Mouse (Mus musculus) forebrain, embryonic 10.5 days (tissue): Measurements from ENCODE around the gene Syce3. TPM values are rescaled to one million over a fixed set of nuclear protein-coding genes. Genes with fewer than 3 reads are reported as not detected.

Source experiments
- DNase-seq: peaks from one replicate; pipeline ENCODE4 v3.0.0-alpha.2; 2017; ENCODE audit warnings: low spot score; ENCODE audit errors: extremely low spot score
- H3K27ac ChIP-seq: fragments of 300-500 bp; sonication (generic); 2 replicates; pipeline ENCODE4 v1.5.1; 2016; ENCODE audit warnings: mild to moderate bottlenecking
- H3K27me3 ChIP-seq: fragments of 300-500 bp; sonication (generic); 2 replicates; pipeline ENCODE4 v1.6.1; 2016; ENCODE audit warnings: mild to moderate bottlenecking; ENCODE audit not compliant: poor library complexity, severe bottlenecking
- H3K36me3 ChIP-seq: fragments of 300-500 bp; sonication (generic); replicated peaks from 2 replicates; pipeline ENCODE4 v1.6.1; 2016; ENCODE audit warnings: mild to moderate bottlenecking, moderate library complexity
- H3K4me1 ChIP-seq: fragments of 300-500 bp; sonication (generic); 2 replicates; pipeline ENCODE4 v1.6.1; 2016
- H3K4me3 ChIP-seq: fragments of 300-500 bp; sonication (generic); 2 replicates; pipeline ENCODE4 v1.5.1; 2016; ENCODE audit warnings: mild to moderate bottlenecking, moderate library complexity
- H3K9me3 ChIP-seq: fragments of 300-500 bp; sonication (generic); 2 replicates; pipeline ENCODE4 v1.6.1; 2016; ENCODE audit warnings: mild to moderate bottlenecking, moderate library complexity
- WGBS: fragments of 180-500 bp; shearing (Covaris S2); methylation state at CpG from one replicate; pipeline ENCODE4 v1.1.7; 2016; 5-methylcytosine and 5-hydroxymethylcytosine counted together
- polyA plus RNA-seq: library from polyadenylated mRNA; unstranded; fragments of >200 nt; fragmentation: Nextera tagmentation; extraction: Ambion mirVana; gene quantifications from 2 replicates; pipeline ENCODE4 v1.2.1, GENCODE M21; 2016

Gene Syce3
- polyA plus RNA-seq, 1 experiment from 2014 or later: not detected

DNA sequence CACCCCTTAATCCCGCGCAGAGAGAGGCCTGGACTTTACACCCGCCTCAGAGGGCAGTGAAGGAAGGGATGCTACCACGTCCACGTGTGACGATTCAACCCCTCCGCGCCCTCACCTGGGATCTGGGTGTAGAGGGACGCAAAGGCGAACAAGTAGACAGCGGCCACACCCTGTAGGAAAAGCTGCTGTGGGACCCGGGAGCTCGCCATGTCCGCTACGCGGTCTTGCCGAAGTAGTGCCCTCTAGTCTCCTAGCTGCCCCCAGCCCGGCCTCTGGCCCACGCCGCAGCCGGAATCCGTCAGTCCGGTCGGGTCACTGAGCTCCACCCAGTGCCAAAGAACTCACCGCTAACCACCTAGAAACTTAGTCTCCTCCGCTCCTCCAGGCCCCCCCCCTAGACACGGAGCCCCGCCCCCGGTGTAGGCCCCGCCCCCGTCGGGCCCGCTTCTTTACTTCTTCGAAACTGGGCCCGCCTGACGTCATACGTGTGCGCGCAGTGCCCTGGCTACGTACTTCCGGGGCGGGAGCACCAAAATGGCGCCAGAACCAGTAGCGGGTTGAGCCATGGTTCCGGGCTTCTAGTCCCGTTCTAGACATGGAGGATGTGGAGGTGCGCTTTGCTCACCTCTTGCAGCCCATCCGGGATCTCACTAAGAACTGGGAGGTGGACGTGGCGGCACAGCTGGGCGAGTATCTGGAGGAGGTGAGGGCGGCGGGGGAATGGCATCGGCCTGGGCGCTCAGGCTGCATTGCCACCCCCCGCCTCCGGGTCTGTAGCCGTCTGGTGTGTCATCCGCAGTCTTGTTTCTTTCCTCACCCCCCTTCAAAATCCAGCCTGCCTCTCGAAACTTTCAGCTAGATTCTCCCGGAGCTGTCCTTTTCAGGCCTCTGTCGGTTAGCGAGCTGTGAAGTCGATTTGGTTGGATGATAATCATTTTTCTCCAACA lies 54.8 kb downstream of the Syce3 start, which contains the start of the genes Lmf2 and Ncaph2:
TSS of gene Lmf2 (minus strand) at position 419 of the 947 bp plus-strand sequence.
TSS of gene Ncaph2 (plus strand) at position 479 of the 947 bp plus-strand sequence.
- H3K27me3 ChIP-seq: no peaks in the 10 kb centered on the region

DNA sequence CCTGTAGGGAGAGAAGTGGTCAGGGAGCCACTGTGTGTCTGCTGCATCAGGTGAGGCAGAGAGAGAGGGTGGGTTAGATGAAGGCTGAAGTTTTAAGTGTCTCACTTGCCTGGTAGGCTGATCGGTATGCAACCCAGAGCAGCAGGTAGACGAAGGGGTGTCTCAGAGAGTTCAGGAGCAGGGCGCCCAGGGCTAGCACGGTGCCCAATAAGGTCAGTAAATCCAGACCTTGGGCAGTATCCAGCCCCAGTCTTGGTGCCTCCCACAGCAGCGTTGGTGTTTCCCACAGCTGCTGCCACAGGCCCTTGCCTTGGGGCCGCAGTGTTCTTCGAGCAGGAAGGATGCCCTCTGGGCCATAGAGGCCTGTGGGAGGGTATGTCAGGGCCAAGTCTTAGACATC lies 55.8 kb downstream of the Syce3 start:
- WGBS: 86% methylated on average over 7 of the region's 7 CpGs
- H3K9me3 ChIP-seq: no peaks in the 10 kb centered on the region
- H3K4me3 ChIP-seq: peak overlapping the region; percentile 69
- peaks cover 63% of the 10 kb centered on the region for H3K36me3 ChIP-seq
- H3K4me1 ChIP-seq: peaks cover 35% of the 10 kb centered on the region
- no peak for DNase-seq
- H3K27ac ChIP-seq: peak overlapping the region; percentile 95
- no peaks in the 10 kb centered on the region for H3K27me3 ChIP-seq

More for the DNA sequence above, 54.8 kb downstream of the Syce3 start, which contains the start of the genes Lmf2 and Ncaph2:
- Histone ChIP-seq H3K9me3 (no peaks in the 10 kb centered on the region), H3K4me1 (peaks cover 35% of the 10 kb centered on the region), H3K36me3 (peaks cover 64% of the 10 kb centered on the region), H3K27ac (peak within 1 kb of the TSS; percentile 95), H3K4me3 (peak within 1 kb of the TSS; percentile 69)
- peak; percentile 98 for DNase-seq
- WGBS: under 1% methylated on average over 64 of the region's 64 CpGs

DNA sequence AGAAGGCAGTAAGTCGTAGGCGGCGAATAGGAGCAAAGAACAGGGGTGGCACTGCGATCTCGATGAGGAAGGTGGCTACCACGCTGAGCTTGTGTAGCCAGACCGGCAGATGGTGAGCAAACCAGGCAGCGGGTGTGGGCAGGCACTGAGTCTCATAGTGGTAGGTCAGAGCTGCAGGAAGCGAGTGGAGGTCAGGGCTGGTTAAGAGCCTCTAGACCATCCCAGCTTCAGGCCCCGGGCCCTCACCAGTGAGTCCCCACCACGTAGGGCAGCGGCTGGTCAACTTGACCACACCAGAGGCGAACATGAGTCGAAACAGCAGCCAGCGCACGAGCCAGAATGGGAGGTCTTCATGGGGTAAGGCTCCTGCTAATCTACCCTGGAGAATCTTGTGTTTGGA lies 56.5 kb downstream of the Syce3 start:
- peaks cover 35% of the 10 kb centered on the region for H3K4me1 ChIP-seq
- 96% methylated on average over 16 of the region's 16 CpGs for WGBS
- H3K4me3 ChIP-seq: peak overlapping the region; percentile 69

DNA sequence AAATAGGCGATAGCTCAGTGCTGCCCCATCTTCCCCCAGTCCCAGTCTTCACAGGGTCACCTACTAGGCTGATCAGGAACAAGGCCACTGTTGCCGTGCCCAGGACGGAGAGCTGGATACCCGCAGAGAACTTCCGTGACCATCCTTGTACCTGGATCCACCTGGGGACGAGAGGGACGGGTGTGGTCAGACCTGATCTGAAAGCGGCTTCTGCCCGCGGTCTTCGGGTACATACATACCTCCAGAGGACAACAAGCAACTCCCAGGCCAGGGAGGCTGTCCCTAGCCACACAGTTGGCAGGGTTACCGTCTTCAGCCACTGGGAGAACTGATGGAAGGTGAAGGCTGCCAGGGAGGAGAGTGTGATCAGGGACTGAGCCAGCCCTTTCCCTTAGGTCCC lies 57.5 kb downstream of the Syce3 start:
- WGBS: 94% methylated on average over 12 of the region's 12 CpGs
- Histone ChIP-seq H3K36me3 (peaks cover 51% of the 10 kb centered on the region), H3K27ac (no peak overlapping the region), H3K27me3 (no peaks in the 10 kb centered on the region), H3K4me1 (peaks cover 30% of the 10 kb centered on the region), H3K9me3 (no peaks in the 10 kb centered on the region), H3K4me3 (no peak overlapping the region)
- no peak for DNase-seq

More for the DNA sequence above, 56.5 kb downstream of the Syce3 start:
- Histone ChIP-seq H3K27me3 (no peaks in the 10 kb centered on the region), H3K36me3 (peaks cover 58% of the 10 kb centered on the region), H3K27ac (peak overlapping the region; percentile 95; the same call in 1 of the 2 replicates), H3K9me3 (no peaks in the 10 kb centered on the region)
- no peak for DNase-seq

DNA sequence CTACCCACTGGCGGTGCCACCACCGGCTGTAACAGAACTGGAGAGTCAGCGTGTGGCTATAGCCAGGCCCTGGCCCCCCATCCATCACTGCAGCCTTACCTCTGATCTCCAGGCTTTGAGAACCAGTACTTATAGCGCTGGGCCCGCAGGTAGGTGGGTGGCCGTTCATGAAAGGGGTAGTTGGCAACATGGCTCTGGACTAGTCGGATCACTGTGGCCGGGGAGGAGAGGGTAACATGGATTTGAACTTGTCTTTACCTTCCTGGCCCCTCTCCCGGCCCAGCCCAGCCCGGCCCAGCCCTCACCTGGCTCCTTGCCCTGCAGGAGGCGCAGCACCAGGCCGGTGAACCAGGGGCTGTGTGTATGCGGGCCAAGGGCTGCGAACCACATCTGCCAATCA lies 58.2 kb downstream of the Syce3 start:
- peaks cover 49% of the 10 kb centered on the region for H3K36me3 ChIP-seq
- no peaks in the 10 kb centered on the region for H3K27me3 ChIP-seq
- H3K4me3 ChIP-seq: no peak overlapping the region
- H3K27ac ChIP-seq: no peak overlapping the region
- 97% methylated on average over 14 of the region's 14 CpGs for WGBS
- DNase-seq: no peak
- H3K4me1 ChIP-seq: peaks cover 22% of the 10 kb centered on the region
- no peaks in the 10 kb centered on the region for H3K9me3 ChIP-seq

DNA sequence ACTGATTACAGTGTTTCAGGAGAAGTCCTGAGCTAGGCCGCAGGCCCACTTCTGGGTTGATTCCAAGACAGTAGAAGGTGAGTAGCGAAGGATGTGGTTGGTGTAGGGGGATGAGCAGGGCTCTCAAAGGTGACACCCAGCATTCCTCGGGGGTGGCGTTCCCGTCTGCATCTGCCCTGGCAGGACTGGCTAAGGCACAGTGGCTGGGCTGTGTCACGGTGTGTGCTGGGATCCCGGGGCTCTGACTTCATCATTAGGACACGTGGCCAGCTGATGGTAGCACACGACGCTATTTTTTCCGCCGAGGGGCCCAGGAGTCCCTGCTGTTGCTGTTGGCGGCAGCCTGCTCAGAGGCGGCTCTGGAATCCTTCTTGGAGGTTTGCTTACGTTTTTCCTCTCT lies 59.0 kb downstream of the Syce3 start:
- Histone ChIP-seq H3K4me1 (peaks cover 18% of the 10 kb centered on the region), H3K27me3 (no peaks in the 10 kb centered on the region), H3K4me3 (no peak overlapping the region), H3K9me3 (no peaks in the 10 kb centered on the region), H3K36me3 (peaks cover 49% of the 10 kb centered on the region), H3K27ac (no peak overlapping the region)
- 90% methylated on average over 15 of the region's 15 CpGs for WGBS
- no peak for DNase-seq

DNA sequence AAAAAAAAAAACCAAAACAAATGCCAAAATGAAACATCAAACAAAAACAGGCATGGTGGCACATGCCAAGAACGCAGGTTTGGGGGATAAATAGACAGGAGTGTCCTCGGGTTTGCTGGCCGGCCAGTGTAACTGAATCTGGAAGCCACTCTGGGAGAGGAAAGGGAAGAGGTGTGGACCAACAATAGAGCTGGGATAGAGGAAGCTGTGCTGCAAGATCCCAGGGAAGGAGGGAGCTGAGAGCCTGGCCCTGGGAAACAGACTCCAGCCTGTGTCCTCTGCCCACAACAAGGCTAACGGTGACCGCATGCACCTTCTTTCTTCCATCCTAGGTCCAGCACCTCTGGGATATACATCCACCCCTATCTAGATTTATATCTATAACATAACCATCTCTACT lies 59.9 kb downstream of the Syce3 start:
- H3K4me1 ChIP-seq: peaks cover 18% of the 10 kb centered on the region
- 91% methylated on average over 5 of the region's 5 CpGs for WGBS

DNA sequence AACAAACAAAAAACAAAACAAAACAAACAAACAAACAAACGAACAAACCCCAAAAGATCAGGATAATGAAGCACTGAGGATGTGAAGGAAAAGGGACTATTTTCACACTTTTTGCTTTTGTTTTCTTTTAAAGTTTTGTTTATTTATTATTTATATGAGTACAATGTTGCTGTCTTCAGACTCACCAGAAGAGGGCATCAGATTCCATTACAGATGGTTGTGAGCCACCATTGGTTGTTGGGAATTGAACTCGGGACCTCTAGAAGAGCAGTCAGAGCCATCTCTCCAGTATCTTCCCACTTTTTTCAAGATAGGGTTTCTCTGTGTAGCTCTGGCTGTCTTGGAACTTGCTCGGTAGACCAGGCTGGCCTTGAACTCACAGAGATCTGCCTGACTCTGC lies 67.0 kb downstream of the Syce3 start:
- Histone ChIP-seq H3K4me3 (no peak overlapping the region), H3K4me1 (no peaks in the 10 kb centered on the region), H3K36me3 (no peaks in the 10 kb centered on the region), H3K27ac (no peak overlapping the region), H3K27me3 (no peaks in the 10 kb centered on the region), H3K9me3 (no peaks in the 10 kb centered on the region)
- DNase-seq: no peak
- 93% methylated on average over 3 of the region's 3 CpGs for WGBS

More for the DNA sequence above, 59.9 kb downstream of the Syce3 start:
- H3K4me3 ChIP-seq: no peak overlapping the region
- no peak for DNase-seq
- no peaks in the 10 kb centered on the region for H3K27me3 ChIP-seq
- no peaks in the 10 kb centered on the region for H3K9me3 ChIP-seq
- H3K36me3 ChIP-seq: peaks cover 49% of the 10 kb centered on the region
- H3K27ac ChIP-seq: no peak overlapping the region

DNA sequence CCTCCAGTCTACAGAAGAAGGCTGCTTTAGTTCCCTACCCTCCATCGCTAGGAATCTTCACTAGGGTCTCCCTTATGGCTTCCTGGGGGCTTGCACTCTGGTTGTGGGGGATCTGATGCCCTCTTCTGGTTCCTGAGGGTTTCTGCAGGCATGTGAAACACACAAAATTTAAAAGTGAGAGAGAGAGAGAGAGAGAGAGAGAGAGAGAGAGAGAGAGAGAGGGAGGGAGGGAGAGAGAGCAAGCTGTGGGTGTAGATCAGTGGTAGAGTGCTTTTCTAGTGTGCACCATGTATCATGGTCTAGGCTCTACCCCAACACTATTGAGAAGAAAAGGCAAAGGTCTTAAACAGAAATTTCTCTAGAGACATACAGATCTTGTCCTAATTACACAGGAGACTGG lies 68.6 kb downstream of the Syce3 start:
- WGBS: 51% methylated on average over 1 of the region's 1 CpGs
- H3K9me3 ChIP-seq: no peaks in the 10 kb centered on the region
- DNase-seq: no peak
- H3K36me3 ChIP-seq: no peaks in the 10 kb centered on the region
- no peak overlapping the region for H3K4me3 ChIP-seq
- H3K27me3 ChIP-seq: no peaks in the 10 kb centered on the region
- no peaks in the 10 kb centered on the region for H3K4me1 ChIP-seq
- no peak overlapping the region for H3K27ac ChIP-seq

Other genes with a start within 250 kb of the Syce3 start
- 144 and 155 TPM in 2 replicates for gene Plxnb2, start 229.7 kb downstream of the Syce3 start, polyA plus RNA-seq
- gene Dennd6b, start 214.0 kb downstream of the Syce3 start, polyA plus RNA-seq: 26.4 and 27.7 TPM in 2 replicates
- gene Ppp6r2, start 198.9 kb downstream of the Syce3 start, polyA plus RNA-seq: 24.2 and 28.8 TPM in 2 replicates
- gene Sbf1, start 95.2 kb downstream of the Syce3 start, polyA plus RNA-seq: 80.7 and 84.9 TPM in 2 replicates
- 0.17 and 0.23 TPM in 2 replicates for gene Adm2, start 87.8 kb downstream of the Syce3 start, polyA plus RNA-seq
- gene Miox, start 76.1 kb downstream of the Syce3 start, polyA plus RNA-seq: not detected in 2 replicates
- gene Lmf2, start 54.8 kb downstream of the Syce3 start, polyA plus RNA-seq: 48.6 and 50.0 TPM in 2 replicates
- gene Ncaph2, start 54.8 kb downstream of the Syce3 start, polyA plus RNA-seq: 202 and 208 TPM in 2 replicates
- gene Sco2, start 36.7 kb downstream of the Syce3 start, polyA plus RNA-seq: 6.6 and 7.2 TPM in 2 replicates
- gene Tymp, start 33.5 kb downstream of the Syce3 start, polyA plus RNA-seq: 1.2 and 1.4 TPM in 2 replicates
- gene Odf3b, start 31.2 kb downstream of the Syce3 start, polyA plus RNA-seq: 0.38 and 0.46 TPM in 2 replicates
- gene Klhdc7b, start 25.6 kb downstream of the Syce3 start, polyA plus RNA-seq: 0.04 TPM in 1 of 2 replicates, not detected in the other
- gene Cpt1b, start 15.4 kb upstream of the Syce3 start, polyA plus RNA-seq: 0.67 and 0.80 TPM in 2 replicates
- 3.9 and 4.3 TPM in 2 replicates for gene C730034F03Rik, start 19.1 kb upstream of the Syce3 start, polyA plus RNA-seq
- gene Gm44502, start 19.2 kb upstream of the Syce3 start, polyA plus RNA-seq: not detected in 2 replicates
- gene Chkb, start 19.4 kb upstream of the Syce3 start, polyA plus RNA-seq: 44.0 and 45.1 TPM in 2 replicates
- 21.2 and 22.4 TPM in 2 replicates for gene Mapk8ip2, start 43.4 kb upstream of the Syce3 start, polyA plus RNA-seq
- gene Arsa, start 66.9 kb upstream of the Syce3 start, polyA plus RNA-seq: 10.7 and 11.4 TPM in 2 replicates
- gene Shank3, start 89.1 kb upstream of the Syce3 start, polyA plus RNA-seq: 2.2 and 3.0 TPM in 2 replicates
- 0.27 TPM in 1 of 2 replicates, not detected in the other for gene Acr, start 157.8 kb upstream of the Syce3 start, polyA plus RNA-seq
- gene Rabl2, start 181.4 kb upstream of the Syce3 start, polyA plus RNA-seq: 73.0 and 78.6 TPM in 2 replicates